Mouse (Mus musculus) heart, embryonic 14.5 days (tissue): Measurements from ENCODE around the gene Nub1. TPM values are rescaled to one million over a fixed set of nuclear protein-coding genes. Genes with fewer than 3 reads are reported as not detected.

ENCODE experiments used
- ATAC-seq: fragments of 200-750 bp; cut with Nextera tagmentation; 2 replicates; pipeline ENCODE4 v1.8.0; 2017; ENCODE audit warnings: low read depth, moderate TSS enrichment; ENCODE audit not compliant: insufficient number of reproducible peaks, insufficient read depth, low FRiP score
- H3K27ac ChIP-seq, 2 experiments: fragments of 200-500 bp in 1 of 2; fragments of 300-500 bp in 1 of 2; sonication (generic) in 1 of 2; replicated peaks in 1 of 2; 2 replicates each; pipeline ENCODE4 v1.5.1; 2012 to 2014; ENCODE audit warnings: low read depth in 2 of 2, low read length in 2 of 2, control low read depth in 1 of 2, mild to moderate bottlenecking in 1 of 2, mixed read lengths in 1 of 2; ENCODE audit not compliant: control insufficient read depth in 1 of 2, insufficient read depth in 1 of 2
- H3K27me3 ChIP-seq: fragments of 300-500 bp; sonication (generic); 2 replicates; pipeline ENCODE4 v1.6.1; 2014; ENCODE audit warnings: mild to moderate bottlenecking, low read length, control low read depth; ENCODE audit not compliant: control insufficient read depth, insufficient read depth
- H3K36me3 ChIP-seq: fragments of 300-500 bp; sonication (generic); 2 replicates; pipeline ENCODE4 v1.6.1; 2014; ENCODE audit warnings: mild to moderate bottlenecking, control low read depth, low read length, mixed read lengths; ENCODE audit not compliant: control insufficient read depth, insufficient read depth
- H3K4me1 ChIP-seq, 2 experiments: fragments of 200-500 bp in 1 of 2; fragments of 300-500 bp in 1 of 2; sonication (generic) in 1 of 2; 2 replicates each; pipeline ENCODE4 v1.6.1; 2012 to 2014; ENCODE audit warnings: low read length in 2 of 2, control low read depth in 1 of 2, mixed read lengths in 1 of 2; ENCODE audit not compliant: control insufficient read depth in 2 of 2, insufficient read depth in 2 of 2
- H3K4me2 ChIP-seq: fragments of 300-500 bp; sonication (generic); 2 replicates; pipeline ENCODE4 v1.6.1; 2014; ENCODE audit warnings: mild to moderate bottlenecking, low read length
- H3K4me3 ChIP-seq, 2 experiments: fragments of 200-500 bp in 1 of 2; fragments of 300-500 bp in 1 of 2; sonication (generic) in 1 of 2; 2 replicates each; pipeline ENCODE4 v1.5.1; 2012 to 2014; ENCODE audit warnings: low read length in 2 of 2, mild to moderate bottlenecking in 2 of 2, control low read depth in 1 of 2, low read depth in 1 of 2, moderate library complexity in 1 of 2; ENCODE audit not compliant: control insufficient read depth in 1 of 2, insufficient read depth in 1 of 2
- H3K9ac ChIP-seq: fragments of 300-500 bp; sonication (generic); 2 replicates; pipeline ENCODE4 v1.6.1; 2014; ENCODE audit warnings: mild to moderate bottlenecking, low read length
- H3K9me3 ChIP-seq: fragments of 300-500 bp; sonication (generic); 2 replicates; pipeline ENCODE4 v1.6.1; 2016; ENCODE audit warnings: low read length, control low read depth; ENCODE audit not compliant: control insufficient read depth
- WGBS: fragments of 180-500 bp; shearing (Covaris S2); extraction: QIAGEN DNeasy Blood & Tissue Kit; methylation state at CpG from one replicate; pipeline ENCODE4 v1.1.7; 2014; 5-methylcytosine and 5-hydroxymethylcytosine counted together
- polyA plus RNA-seq: library from polyadenylated mRNA; unstranded; fragments of >200 nt; fragmentation: Nextera tagmentation; extraction: Ambion mirVana; gene quantifications from 2 replicates; pipeline ENCODE4 v1.2.1, GENCODE M21; 2014

Gene Nub1
- polyA plus RNA-seq, 1 experiment from 2014 or later, result 28.0 TPM

DNA sequence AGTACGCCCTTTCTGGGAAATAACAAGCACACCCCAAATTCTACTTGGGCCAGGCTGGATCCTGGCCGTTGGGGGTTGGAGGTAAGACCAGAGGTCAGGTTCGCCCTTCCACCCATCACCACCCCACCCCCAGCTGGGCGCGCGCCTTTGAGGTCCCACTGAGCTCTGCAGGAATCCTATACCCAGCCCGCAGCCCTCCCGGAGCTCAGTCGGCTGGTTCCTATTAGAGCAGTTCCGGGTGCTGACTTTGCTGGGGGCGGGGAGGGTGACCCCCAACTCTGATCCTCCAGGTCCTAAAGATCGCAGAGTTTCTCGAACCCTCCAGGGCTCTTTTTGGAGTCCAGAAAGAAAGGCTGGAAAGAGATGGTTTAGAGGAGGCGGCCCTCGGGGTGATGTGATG lies 45.7 kb downstream of the Nub1 start:
- H3K9me3 ChIP-seq, result no peaks in the 10 kb centered on the region
- no peak overlapping the region; a peak in 1 of 4 replicates for H3K27ac ChIP-seq
- H3K36me3 ChIP-seq, result no peaks in the 10 kb centered on the region
- H3K4me2 ChIP-seq, result peak overlapping the region; percentile 66
- peaks cover 13% of the 10 kb centered on the region for H3K27me3 ChIP-seq
- H3K4me3 ChIP-seq, result peak overlapping the region; percentile 43 to 48
- peak overlapping the region; percentile 69 for H3K9ac ChIP-seq
- no peak for ATAC-seq
- H3K4me1 ChIP-seq, result peaks cover 8 to 32% of the 10 kb centered on the region in 2 experiments
- 2% methylated on average over 15 of the region's 15 CpGs for WGBS

DNA sequence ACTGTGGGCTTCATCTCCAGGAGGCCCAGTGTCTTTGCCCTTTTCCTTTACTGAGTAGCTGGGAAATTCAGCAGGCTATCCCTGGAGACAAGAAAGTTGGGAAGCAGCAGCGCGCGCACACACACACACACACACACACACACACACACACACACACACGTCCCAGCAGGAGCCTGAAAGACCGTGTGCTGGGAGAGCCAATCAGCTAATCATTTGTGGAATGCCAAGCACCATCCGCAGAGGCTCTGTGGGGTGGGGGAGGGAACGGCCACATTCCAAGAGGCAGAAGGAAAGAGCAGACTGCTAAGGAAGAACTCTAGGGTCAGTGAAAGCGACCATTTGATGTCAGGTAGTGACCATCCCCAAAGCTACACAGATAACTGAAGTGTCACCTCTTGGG lies 47.8 kb downstream of the Nub1 start:
- Histone ChIP-seq H3K9ac (no peak overlapping the region), H3K4me1 (peaks cover 8 to 26% of the 10 kb centered on the region in 2 experiments), H3K36me3 (no peaks in the 10 kb centered on the region), H3K27ac (no peak overlapping the region), H3K4me2 (0 out of 2 replicates have a peak overlapping the region, but pooled peaks have one; percentile 1), H3K9me3 (no peaks in the 10 kb centered on the region), H3K4me3 (no peak overlapping the region), H3K27me3 (peaks cover 13% of the 10 kb centered on the region)
- no peak for ATAC-seq
- 5% methylated on average over 8 of the region's 8 CpGs for WGBS

DNA sequence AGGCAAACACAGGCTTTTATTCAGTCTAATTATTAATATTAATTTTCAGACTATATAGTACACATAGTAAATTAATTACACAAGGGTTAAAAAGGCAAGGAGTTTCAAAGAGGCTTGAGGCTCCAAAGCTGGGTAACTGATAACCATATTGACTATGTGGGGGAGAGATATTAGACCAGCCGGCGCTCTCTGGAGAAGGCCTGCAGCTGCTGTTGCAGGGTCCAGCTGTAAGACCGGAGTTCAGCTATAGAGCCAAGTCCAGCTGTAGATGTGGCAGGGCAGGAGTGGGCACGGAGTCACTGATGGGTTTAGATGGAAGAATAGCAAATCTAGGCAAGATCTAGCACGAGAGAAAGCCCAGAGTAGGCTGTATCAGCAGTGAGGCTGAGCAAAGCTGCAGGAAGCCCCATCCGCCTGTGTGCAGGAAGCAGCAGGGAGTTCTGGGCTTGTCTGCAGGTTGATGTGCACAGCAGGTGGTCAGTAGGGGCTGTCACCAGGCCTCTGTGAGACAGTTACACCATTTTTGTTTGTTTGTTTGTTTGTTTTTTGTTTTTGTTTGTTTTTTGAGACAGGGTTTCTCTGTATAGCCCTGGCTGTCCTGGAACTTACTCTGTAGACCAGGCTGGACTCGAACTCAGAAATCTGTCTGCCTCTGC lies 48.6 kb downstream of the Nub1 start:
- Histone ChIP-seq H3K4me1 (peaks cover 10 to 30% of the 10 kb centered on the region in 2 experiments), H3K4me3 (no peak overlapping the region), H3K27ac (no peak overlapping the region), H3K4me2 (no peak overlapping the region), H3K27me3 (peaks cover 13% of the 10 kb centered on the region), H3K36me3 (no peaks in the 10 kb centered on the region), H3K9ac (no peak overlapping the region), H3K9me3 (no peaks in the 10 kb centered on the region)
- 50% methylated on average over 7 of the region's 7 CpGs for WGBS
- no peak for ATAC-seq

DNA sequence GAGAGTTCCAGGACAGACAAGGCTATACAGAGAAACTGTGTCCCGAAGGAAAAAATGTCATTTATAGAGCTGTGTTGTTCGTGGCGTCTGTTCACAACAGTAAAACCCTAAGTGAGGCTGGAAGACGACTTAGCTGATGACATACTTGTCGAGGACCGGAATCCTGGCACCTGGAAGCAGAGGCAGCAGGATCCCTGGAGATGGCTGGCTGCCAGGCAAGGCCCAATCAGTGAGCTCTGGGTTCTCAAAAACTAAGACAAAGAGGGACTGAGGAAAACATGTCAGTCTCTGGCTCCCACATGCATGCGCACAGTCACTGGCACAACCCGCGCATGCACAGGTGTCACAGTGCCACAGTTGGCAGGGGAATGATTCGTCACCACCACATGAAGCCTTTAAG lies 52.3 kb downstream of the Nub1 start:
- Histone ChIP-seq H3K9ac (no peak overlapping the region), H3K27ac (no peak overlapping the region), H3K4me2 (no peak overlapping the region), H3K27me3 (no peaks in the 10 kb centered on the region), H3K36me3 (no peaks in the 10 kb centered on the region), H3K4me3 (no peak overlapping the region), H3K4me1 (peaks cover 20 to 25% of the 10 kb centered on the region in 2 experiments), H3K9me3 (no peaks in the 10 kb centered on the region)
- 85% methylated on average over 10 of the region's 10 CpGs for WGBS
- no peak for ATAC-seq

DNA sequence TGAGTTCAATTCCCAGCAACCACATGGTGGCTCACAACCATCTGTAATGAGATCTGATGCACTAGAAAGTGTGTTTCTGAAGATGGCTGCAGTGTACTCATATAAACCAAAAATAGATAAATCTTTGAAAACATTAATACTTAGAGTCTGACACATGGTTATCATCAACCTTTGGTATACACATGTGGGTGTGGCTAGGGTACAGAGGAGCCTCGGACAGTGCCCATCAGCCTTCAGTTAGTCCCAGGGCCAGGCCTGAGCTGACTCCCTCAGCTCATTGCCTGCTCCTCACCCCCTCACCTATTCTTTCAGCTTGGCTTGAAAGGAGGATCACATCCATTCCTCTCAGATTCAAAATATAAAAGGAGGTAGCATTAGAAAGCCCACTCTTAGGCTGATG lies 53.2 kb downstream of the Nub1 start:
- H3K4me1 ChIP-seq, result peaks cover 14 to 17% of the 10 kb centered on the region in 2 experiments
- no peaks in the 10 kb centered on the region for H3K27me3 ChIP-seq
- no peak overlapping the region for H3K4me2 ChIP-seq
- no peak overlapping the region for H3K9ac ChIP-seq
- H3K9me3 ChIP-seq, result no peaks in the 10 kb centered on the region
- WGBS, result 68% methylated on average over 1 of the region's 1 CpGs
- no peak overlapping the region for H3K4me3 ChIP-seq
- no peak for ATAC-seq
- no peaks in the 10 kb centered on the region for H3K36me3 ChIP-seq
- peak overlapping the region; percentile 75 to 87 for H3K27ac ChIP-seq

DNA sequence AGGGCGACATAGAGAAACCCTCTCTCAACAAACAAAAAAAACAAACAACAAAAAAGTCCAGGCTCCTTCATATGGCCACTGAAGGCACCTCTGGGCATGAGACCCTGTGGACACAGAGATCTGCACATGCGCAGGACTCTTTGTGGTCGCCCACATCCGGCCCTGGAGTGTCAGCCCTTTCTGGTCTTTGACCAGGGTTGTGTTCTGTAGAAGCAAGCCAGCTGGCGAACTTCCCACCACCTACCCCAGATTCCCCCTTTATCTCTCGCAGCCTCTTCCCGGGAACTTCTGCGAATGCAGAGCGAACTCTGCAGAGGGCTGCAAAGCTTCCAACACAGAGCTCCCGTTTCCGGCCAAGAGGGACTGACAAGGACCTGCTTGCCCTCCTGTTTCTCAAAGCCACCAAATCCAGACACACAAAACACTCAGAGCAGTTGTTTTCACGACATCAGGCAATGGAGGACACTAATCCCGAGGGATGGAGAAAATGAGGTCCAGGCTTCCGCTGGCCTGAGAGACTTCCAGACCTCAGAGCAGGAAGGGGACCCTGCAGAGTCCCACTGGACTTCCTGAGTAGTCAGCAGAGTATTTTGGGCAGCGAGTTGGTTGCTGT lies 53.9 kb downstream of the Nub1 start:
- Histone ChIP-seq H3K9me3 (no peaks in the 10 kb centered on the region), H3K4me2 (peak overlapping the region; percentile 60), H3K36me3 (no peaks in the 10 kb centered on the region), H3K9ac (peak overlapping the region; percentile 63), H3K4me3 (peak overlapping the region; percentile 2 to 13; a peak in 1 of 4 replicates), H3K27ac (peak overlapping the region; percentile 75 to 87), H3K4me1 (peaks cover 14 to 16% of the 10 kb centered on the region in 2 experiments), H3K27me3 (no peaks in the 10 kb centered on the region)
- WGBS, result 10% methylated on average over 15 of the region's 15 CpGs
- ATAC-seq, result peak; percentile 70

DNA sequence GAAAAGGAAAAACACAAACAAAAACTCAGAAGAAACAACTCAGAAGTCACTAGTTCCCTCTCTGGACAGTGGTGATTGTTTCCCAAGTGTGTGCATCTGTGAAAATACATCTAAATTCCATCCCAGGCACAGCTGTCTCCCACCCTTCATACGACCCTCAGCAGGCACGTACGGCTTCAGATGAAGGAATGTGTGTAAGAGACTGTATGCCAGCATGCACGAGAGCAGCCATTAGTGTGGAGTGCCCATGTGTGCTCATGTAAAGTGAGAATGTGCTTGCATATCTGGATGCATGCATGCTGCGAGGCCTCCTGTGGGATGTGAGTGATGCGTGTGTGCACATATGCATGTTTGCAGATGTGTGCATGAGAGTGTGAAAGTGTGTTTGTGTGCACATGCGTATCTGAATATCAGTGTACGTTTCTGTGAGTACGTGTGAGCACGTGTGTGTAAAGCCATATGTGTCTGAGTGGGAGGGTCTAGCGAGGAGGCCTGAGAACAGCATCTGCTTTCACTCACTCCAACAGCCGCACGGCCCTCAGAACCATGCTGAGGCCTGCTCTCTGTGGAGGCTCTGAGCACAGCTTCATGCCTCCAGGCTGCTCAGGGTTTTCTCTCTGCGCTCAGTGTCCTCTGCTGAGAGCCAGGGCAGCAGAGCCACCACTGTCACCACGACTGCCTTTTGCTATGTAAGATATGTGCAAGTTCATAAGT lies 56.0 kb downstream of the Nub1 start:
- WGBS, result 56% methylated on average over 15 of the region's 15 CpGs
- Histone ChIP-seq H3K4me2 (no peak overlapping the region), H3K27ac (no peak overlapping the region), H3K4me1 (peaks cover 14 to 16% of the 10 kb centered on the region in 2 experiments), H3K4me3 (no peak overlapping the region), H3K36me3 (no peaks in the 10 kb centered on the region), H3K9ac (no peak overlapping the region; the same call in 1 of the 2 replicates), H3K27me3 (no peaks in the 10 kb centered on the region), H3K9me3 (no peaks in the 10 kb centered on the region)
- ATAC-seq, result 0 out of 2 replicates have a peak, but pooled peaks have one; percentile 3
